Mouse (Mus musculus) myocyte (in vitro differentiated cells): Measurements from ENCODE around the gene Cdsn.

Experiments
- CEBPB ChIP-seq: IDR thresholded peaks from 2 replicates; pipeline ENCODE4 v1.6.1; 2011; ENCODE audit warnings: mild to moderate bottlenecking, moderate library complexity; ENCODE audit not compliant: poor library complexity, insufficient read depth, severe bottlenecking
- MAX ChIP-seq: IDR thresholded peaks from one replicate; pipeline ENCODE4 v1.6.1; 2011; ENCODE audit warnings: low read depth, mild to moderate bottlenecking, control low read depth
- MYOD1 ChIP-seq, 3 experiments: IDR thresholded peaks; one replicate each; pipeline ENCODE4 v1.6.1; 2011; ENCODE audit warnings: control low read depth in 2 of 3, low read depth in 2 of 3, mild to moderate bottlenecking in 2 of 3, moderate library complexity in 1 of 3; ENCODE audit not compliant: insufficient read length in 2 of 3, control insufficient read depth in 1 of 3
- MYOG ChIP-seq, 3 experiments: IDR thresholded peaks; one replicate each; pipeline ENCODE4 v1.6.1; 2011; ENCODE audit warnings: control low read depth in 2 of 3, low read depth in 2 of 3, mild to moderate bottlenecking in 2 of 3; ENCODE audit not compliant: insufficient read length in 2 of 3, control insufficient read depth in 1 of 3, insufficient read depth in 1 of 3
- POLR2A ChIP-seq: IDR thresholded peaks from one replicate; pipeline ENCODE4 v1.6.1; 2011; ENCODE audit warnings: low read depth, mild to moderate bottlenecking, control low read depth, moderate library complexity; ENCODE audit not compliant: insufficient read length
- TCF12 ChIP-seq: IDR thresholded peaks from one replicate; pipeline ENCODE4 v1.6.1; 2011; ENCODE audit warnings: mild to moderate bottlenecking, control low read depth; ENCODE audit not compliant: poor library complexity, insufficient read depth, severe bottlenecking
- USF1 ChIP-seq: IDR thresholded peaks from one replicate; pipeline ENCODE4 v1.6.1; 2011; ENCODE audit warnings: low read depth, mild to moderate bottlenecking, control low read depth, moderate library complexity

DNA sequence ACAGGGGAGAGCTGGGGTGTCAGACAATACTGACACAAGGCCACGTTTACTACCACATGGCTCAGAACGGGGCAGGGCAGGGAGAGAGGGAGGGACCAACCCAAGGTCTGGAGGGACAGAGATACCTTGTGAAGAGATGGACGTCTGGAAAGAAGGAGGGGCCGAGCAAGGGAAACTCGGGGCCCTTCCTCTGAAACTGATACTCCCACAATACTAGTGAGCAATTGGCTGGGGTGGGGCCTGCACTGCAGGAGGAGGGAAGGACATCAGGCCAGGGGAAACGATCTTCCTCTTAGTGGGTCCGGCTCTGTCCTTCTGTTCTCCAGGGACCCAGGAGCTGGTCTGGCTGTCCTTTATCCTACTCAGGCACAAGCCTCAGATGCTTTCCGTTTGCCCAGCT is 1.1 kb upstream of the Cdsn start:
- TF ChIP-seq POLR2A = peak; percentile 56
- no peak for TF ChIP-seq CEBPB
- TF ChIP-seq MYOD1 (IDR thresholded peaks at IDR 0.05; ENCODE audit: control insufficient read depth in 1 of 3, insufficient read length in 2 of 3, low read depth in 2 of 3) = no peak
- TF ChIP-seq MYOG (IDR thresholded peaks at IDR 0.05; ENCODE audit: control insufficient read depth in 1 of 3, insufficient read depth in 1 of 3, insufficient read length in 2 of 3, low read depth in 2 of 3) = no peak
- no peak for TF ChIP-seq TCF12
- TF ChIP-seq MAX = no peak
- no peak for TF ChIP-seq USF1
